Mouse (Mus musculus): ENCODE measurements around the gene Rftn2.

Rftn2 gene

DNA sequence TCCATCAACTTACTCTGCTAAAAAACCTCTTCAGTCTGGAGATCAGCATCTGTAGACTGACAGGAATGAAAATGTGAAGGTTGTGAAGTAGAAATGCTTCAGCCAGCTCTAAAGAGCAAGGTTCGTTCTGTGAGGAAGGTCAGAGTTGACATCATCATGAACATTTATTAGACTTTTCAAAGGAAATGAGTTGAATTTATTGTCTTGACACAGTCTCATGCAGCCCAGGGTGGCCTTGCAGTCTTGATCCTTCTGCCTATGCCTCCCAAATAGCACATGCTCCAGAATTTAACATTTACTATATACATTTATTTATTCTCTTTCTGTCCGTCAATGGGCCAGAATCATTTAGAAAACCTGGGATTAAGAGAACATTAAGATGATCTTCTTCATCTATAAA is 103.0 kb downstream of the Rftn2 start:
- DNase-seq (ENCODE audit: low spot score) = no peak

DNA sequence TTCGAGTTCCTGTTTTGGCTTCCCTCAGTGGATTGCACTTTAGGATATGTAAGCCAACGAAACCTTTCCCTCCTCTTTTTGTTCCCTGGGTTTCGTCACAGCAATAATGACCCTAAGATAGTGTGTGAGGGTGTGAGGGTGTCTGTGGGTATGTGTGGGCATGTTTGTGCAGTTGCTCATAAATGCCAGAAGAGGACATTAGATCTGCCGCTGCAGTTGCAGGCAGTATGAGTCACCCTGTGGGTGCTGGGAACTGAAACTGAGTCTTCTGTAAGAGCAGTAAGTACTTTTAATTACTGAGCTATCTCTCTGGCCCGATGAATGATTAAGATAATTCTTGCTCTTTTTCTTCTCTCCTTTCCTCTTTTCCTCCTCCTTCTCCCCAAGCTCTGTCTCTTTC is 103.5 kb downstream of the Rftn2 start:
- no peak for DNase-seq (ENCODE audit: low spot score)
